Mouse (Mus musculus): Measurements from ENCODE around the gene Comt. TPM values are rescaled to one million over a fixed set of nuclear protein-coding genes. Genes with fewer than 3 reads are reported as not detected.
A peak's percentile ranks its signal among the peaks of the same experiment; 100 is the strongest.

The Comt gene
- polyA plus RNA-seq, 1 experiment from 2014 or later: 128 TPM

DNA sequence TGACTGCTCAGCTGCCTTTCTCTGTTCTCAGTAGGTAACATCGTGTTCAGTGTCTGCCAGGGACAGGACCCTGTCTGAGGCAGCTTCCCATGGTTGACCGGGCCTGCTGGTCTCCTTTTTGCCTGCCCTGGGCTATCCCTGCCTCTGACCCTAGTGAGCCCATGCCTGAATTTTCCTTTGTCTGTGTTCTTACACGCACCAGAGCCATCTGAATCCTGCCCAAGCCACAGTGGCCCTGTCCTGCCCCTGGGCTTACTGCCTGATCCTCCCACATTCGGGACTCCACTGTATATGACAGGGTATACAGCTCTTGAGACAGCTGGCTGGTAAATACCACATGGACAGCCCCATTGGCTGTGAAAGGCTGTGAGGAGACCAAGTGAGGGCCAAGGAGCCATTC lies 16.9 kb downstream of the Comt start:
- Histone ChIP-seq H3K9ac (ENCODE audit: low read length) (no peak overlapping the region), H3K4me3 (ENCODE audit: low read length) (no peak overlapping the region), H3K9me3 (replicated peaks; ENCODE audit: control insufficient read depth, low read length) (no peaks in the 10 kb centered on the region), H3K36me3 (ENCODE audit: control insufficient read depth, insufficient read depth) (peaks cover 24% of the 10 kb centered on the region), H3K27me3 (ENCODE audit: control insufficient read depth, insufficient read depth, low read length) (no peaks in the 10 kb centered on the region), H3K4me1 (ENCODE audit: control insufficient read depth, insufficient read depth, low read length) (peaks cover 41% of the 10 kb centered on the region), H3K4me2 (ENCODE audit: low read depth, low read length) (no peak overlapping the region), H3K27ac (ENCODE audit: low read length) (no peak overlapping the region)
- WGBS: 80% methylated on average over 4 of the region's 4 CpGs
- ATAC-seq (replicated peaks; ENCODE audit: extremely low read depth, insufficient read depth, low FRiP score): no peak

DNA sequence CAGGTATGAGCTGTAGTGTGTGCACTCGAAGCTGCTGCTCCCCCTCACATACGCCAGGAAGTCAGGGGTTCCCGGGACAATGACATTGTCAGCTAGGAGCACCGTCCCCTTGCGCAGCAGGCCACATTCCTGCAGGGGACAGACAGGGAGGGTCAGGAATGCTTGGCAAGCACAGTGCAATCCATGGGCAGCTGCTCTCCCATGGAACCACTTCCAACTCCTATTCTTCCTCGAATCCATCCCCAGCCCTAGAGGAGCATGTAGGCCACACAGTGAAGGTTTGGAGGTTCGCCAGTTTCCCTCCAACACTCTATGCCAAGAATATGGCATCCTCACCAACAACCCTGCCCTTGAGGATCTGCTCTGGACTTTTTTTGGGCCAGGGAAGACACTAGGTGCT lies 18.7 kb downstream of the Comt start:
- Histone ChIP-seq H3K4me3 (ENCODE audit: low read length) (no peak overlapping the region), H3K9ac (ENCODE audit: low read length) (peak overlapping the region; percentile 28; the same call in 1 of the 2 replicates), H3K27me3 (ENCODE audit: control insufficient read depth, insufficient read depth, low read length) (no peaks in the 10 kb centered on the region), H3K27ac (ENCODE audit: low read length) (peak overlapping the region; percentile 82), H3K36me3 (ENCODE audit: control insufficient read depth, insufficient read depth) (peaks cover 36% of the 10 kb centered on the region), H3K4me2 (ENCODE audit: low read depth, low read length) (no peak overlapping the region), H3K4me1 (ENCODE audit: control insufficient read depth, insufficient read depth, low read length) (peaks cover 41% of the 10 kb centered on the region), H3K9me3 (replicated peaks; ENCODE audit: control insufficient read depth, low read length) (no peaks in the 10 kb centered on the region)
- 24% methylated on average over 7 of the region's 7 CpGs for WGBS
- peak; percentile 61 for ATAC-seq (replicated peaks; ENCODE audit: extremely low read depth, insufficient read depth, low FRiP score)

DNA sequence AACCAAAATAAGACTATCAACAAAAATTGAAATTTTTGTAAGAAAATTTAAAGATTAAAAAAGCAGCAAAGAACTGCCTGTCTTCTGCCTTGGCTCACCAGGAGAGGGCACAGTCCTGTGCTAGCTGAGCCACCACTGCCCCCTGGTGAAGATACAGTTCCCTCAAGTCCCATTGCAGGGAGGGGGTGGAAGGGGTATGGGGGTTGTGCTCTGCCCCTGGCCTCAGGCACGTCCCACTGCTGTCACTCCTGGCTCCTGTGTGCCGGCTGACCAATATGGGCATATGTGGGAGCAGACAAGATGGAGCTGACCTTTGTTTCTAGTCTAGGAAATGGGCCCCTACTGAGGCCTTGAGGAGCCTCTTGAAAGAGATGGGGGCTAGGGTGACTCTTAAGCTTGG lies 20.4 kb downstream of the Comt start:
- Histone ChIP-seq H3K9ac (ENCODE audit: low read length) (no peak overlapping the region; the same call in 1 of the 2 replicates), H3K36me3 (ENCODE audit: control insufficient read depth, insufficient read depth) (peaks cover 36% of the 10 kb centered on the region), H3K4me2 (ENCODE audit: low read depth, low read length) (no peak overlapping the region), H3K9me3 (replicated peaks; ENCODE audit: control insufficient read depth, low read length) (no peaks in the 10 kb centered on the region), H3K4me1 (ENCODE audit: control insufficient read depth, insufficient read depth, low read length) (peaks cover 29% of the 10 kb centered on the region), H3K27ac (ENCODE audit: low read length) (peak overlapping the region; percentile 34; the same call in 1 of the 2 replicates), H3K4me3 (ENCODE audit: low read length) (no peak overlapping the region), H3K27me3 (ENCODE audit: control insufficient read depth, insufficient read depth, low read length) (no peaks in the 10 kb centered on the region)
- peak; percentile 52 for ATAC-seq (replicated peaks; ENCODE audit: extremely low read depth, insufficient read depth, low FRiP score)
- 9% methylated on average over 2 of the region's 2 CpGs for whole genome bisulfite sequencing

DNA sequence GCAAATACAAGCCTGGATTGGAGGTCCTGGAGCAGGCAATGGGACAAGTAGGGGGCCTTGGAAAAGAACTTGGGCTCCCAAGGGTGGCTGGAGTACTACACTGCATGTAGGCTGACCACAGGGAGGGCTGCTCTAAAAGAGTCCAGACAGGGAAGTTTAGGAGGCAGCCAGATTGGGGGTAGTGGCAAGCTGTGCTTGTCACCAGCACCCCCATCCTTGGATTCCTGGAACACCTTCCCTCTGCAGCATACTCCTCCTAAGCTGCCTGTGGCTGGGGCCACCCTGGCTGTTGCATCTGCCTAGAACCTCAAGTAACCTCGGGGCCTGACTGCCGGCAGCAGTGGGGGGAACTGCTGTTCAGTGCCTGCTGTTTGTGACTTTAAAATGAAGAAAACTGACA lies 20.8 kb downstream of the Comt start:
- peaks cover 32% of the 10 kb centered on the region for H3K36me3 ChIP-seq (ENCODE audit: control insufficient read depth, insufficient read depth)
- ATAC-seq (replicated peaks; ENCODE audit: extremely low read depth, insufficient read depth, low FRiP score): no peak
- peak overlapping the region; percentile 49 for H3K9ac ChIP-seq (ENCODE audit: low read length)
- peaks cover 32% of the 10 kb centered on the region for H3K4me1 ChIP-seq (ENCODE audit: control insufficient read depth, insufficient read depth, low read length)
- 84% methylated on average over 2 of the region's 2 CpGs for WGBS
- no peak overlapping the region for H3K4me3 ChIP-seq (ENCODE audit: low read length)
- no peaks in the 10 kb centered on the region for H3K27me3 ChIP-seq (ENCODE audit: control insufficient read depth, insufficient read depth, low read length)
- H3K9me3 ChIP-seq (replicated peaks; ENCODE audit: control insufficient read depth, low read length): no peaks in the 10 kb centered on the region
- 0 out of 2 replicates have a peak overlapping the region, but pooled peaks have one; percentile 12 for H3K27ac ChIP-seq (ENCODE audit: low read length)
- no peak overlapping the region for H3K4me2 ChIP-seq (ENCODE audit: low read depth, low read length)

DNA sequence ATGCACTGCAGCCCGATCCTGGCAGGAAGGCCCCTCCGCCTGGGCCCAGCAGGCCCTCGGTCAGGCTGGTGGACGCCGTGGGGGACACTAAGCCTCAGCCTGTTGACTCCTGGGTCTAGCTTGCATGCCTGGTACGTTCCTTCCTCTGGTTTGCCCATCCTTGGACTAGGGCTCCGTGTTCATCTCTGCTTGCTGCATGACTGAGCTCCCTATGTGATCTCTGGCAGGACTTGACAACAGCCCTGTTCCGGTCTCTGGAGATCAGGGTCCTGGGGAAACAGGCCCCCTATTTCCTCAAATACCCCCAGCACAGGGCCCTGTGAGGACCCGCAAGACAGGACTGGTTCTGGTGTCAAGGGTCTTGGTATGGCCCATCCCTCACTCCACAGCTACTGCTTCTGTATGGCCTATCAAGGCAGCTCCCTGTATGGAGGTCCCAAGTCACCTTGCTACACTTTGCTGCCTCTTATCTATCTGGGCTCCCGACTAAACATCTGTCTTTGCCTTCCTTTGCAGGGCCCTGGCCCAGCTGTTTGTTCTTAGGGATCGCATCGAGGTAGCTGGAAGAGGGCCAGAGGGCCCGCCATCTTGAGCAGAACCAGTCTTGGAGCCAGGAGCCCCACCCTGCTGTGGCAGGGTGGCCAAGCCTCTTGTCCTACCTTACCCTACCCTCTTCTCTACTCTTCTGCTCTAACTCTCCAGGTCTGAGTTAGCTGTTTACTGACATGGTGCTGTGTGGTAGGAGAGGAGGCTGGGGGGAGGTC lies 21.4 kb downstream of the Comt start:
- ATAC-seq (replicated peaks; ENCODE audit: extremely low read depth, insufficient read depth, low FRiP score): no peak
- WGBS: 79% methylated on average over 13 of the region's 13 CpGs

DNA sequence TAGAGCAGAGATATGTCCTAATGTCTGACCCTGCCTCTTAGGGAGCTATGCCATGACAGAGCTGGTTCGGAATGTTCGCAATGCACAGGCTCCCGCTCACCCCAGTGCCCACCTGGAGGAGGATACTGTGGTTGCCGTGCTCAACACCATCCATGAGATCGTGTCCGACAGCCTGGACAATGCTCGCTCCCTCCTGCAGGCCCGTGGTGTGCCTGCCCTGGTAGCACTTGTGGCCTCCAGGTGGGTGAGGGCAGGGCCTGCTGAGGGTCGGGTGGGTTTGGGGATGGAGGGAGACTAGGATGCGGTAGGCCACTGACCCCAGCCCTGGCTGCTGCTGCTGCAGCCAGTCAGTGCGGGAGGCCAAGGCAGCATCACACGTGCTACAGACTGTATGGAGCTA lies 23.4 kb downstream of the Comt start:
- Histone ChIP-seq H3K36me3 (ENCODE audit: control insufficient read depth, insufficient read depth) (peaks cover 37% of the 10 kb centered on the region), H3K4me1 (ENCODE audit: control insufficient read depth, insufficient read depth, low read length) (peaks cover 32% of the 10 kb centered on the region), H3K27me3 (ENCODE audit: control insufficient read depth, insufficient read depth, low read length) (no peaks in the 10 kb centered on the region), H3K9ac (ENCODE audit: low read length) (no peak overlapping the region), H3K9me3 (replicated peaks; ENCODE audit: control insufficient read depth, low read length) (no peaks in the 10 kb centered on the region), H3K4me3 (ENCODE audit: low read length) (no peak overlapping the region), H3K4me2 (ENCODE audit: low read depth, low read length) (no peak overlapping the region), H3K27ac (ENCODE audit: low read length) (no peak overlapping the region)
- no peak for ATAC-seq (replicated peaks; ENCODE audit: extremely low read depth, insufficient read depth, low FRiP score)
- WGBS: 80% methylated on average over 12 of the region's 12 CpGs

More for the DNA sequence above, 21.4 kb downstream of the Comt start:
- H3K4me1 ChIP-seq (ENCODE audit: control insufficient read depth, insufficient read depth, low read length): peaks cover 38% of the 10 kb centered on the region
- H3K9me3 ChIP-seq (replicated peaks; ENCODE audit: control insufficient read depth, low read length): no peaks in the 10 kb centered on the region
- H3K4me3 ChIP-seq (ENCODE audit: low read length): no peak overlapping the region
- H3K9ac ChIP-seq (ENCODE audit: low read length): no peak overlapping the region
- H3K27ac ChIP-seq (ENCODE audit: low read length): no peak overlapping the region
- peaks cover 28% of the 10 kb centered on the region for H3K36me3 ChIP-seq (ENCODE audit: control insufficient read depth, insufficient read depth)
- no peak overlapping the region for H3K4me2 ChIP-seq (ENCODE audit: low read depth, low read length)
- no peaks in the 10 kb centered on the region for H3K27me3 ChIP-seq (ENCODE audit: control insufficient read depth, insufficient read depth, low read length)

DNA sequence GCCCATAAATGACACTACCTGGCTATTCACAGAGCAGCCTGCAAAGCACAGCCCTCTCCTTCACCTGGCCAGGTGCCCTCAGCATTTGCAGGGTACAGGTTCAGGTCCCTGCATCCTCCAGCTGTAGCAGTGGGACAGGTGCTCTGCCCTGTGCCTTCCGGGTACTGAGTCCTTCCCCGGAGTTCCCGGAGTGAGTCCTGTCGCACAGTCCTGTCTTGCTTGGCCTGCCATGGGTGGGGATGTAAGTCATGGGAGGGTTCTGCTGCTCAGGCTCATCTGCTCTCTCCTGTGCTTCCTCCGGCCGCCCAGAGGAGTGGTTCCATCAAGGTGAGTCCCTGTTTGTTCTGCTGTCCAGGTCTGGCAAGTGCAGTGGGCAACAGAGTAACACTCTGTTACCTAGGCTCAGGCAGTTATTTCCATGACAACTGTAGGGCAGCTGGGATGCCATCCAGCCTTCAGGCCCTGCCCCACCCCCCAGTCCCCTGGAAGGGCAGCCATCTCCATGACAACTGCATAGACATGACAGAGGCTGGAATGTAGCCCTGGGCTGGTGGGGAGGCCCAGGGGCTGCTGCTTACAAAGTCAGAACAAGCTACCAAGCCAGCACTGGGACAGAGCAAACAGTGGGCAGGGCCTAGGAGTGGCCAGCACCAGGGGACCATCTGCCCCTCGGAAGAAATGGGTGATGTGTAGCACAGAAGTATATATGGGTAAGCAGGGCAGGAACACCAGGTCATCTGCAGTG lies 26.0 kb downstream of the Comt start:
- Histone ChIP-seq H3K9me3 (replicated peaks; ENCODE audit: control insufficient read depth, low read length) (no peaks in the 10 kb centered on the region), H3K36me3 (ENCODE audit: control insufficient read depth, insufficient read depth) (peaks cover 46% of the 10 kb centered on the region), H3K4me2 (ENCODE audit: low read depth, low read length) (no peak overlapping the region), H3K27ac (ENCODE audit: low read length) (peak overlapping the region; percentile 19), H3K4me1 (ENCODE audit: control insufficient read depth, insufficient read depth, low read length) (peaks cover 23% of the 10 kb centered on the region), H3K4me3 (ENCODE audit: low read length) (no peak overlapping the region), H3K27me3 (ENCODE audit: control insufficient read depth, insufficient read depth, low read length) (no peaks in the 10 kb centered on the region), H3K9ac (ENCODE audit: low read length) (0 out of 2 replicates have a peak overlapping the region, but pooled peaks have one; percentile 12)
- ATAC-seq (replicated peaks; ENCODE audit: extremely low read depth, insufficient read depth, low FRiP score): peak; percentile 24; the same call in 1 of the 2 replicates
- 42% methylated on average over 7 of the region's 7 CpGs for WGBS

DNA sequence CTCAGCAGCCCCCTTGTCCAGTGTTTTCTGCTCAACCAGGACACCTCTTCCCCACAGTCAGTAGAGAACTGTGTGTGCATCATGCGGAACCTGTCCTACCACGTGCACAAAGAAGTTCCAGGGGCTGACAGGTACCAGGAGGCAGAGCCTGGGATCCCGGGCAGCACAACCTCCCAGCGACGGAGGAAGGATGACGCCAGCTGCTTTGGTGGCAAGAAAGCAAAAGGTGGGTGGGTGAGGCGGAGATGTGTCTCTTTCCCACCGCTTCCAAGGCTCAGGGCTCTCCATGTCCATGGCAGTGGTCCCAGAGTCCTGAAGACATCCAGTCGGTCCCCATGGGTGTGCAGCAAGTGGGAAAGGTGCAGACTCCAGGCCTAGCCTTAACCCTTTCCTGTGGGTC lies 26.6 kb downstream of the Comt start:
- ATAC-seq (replicated peaks; ENCODE audit: extremely low read depth, insufficient read depth, low FRiP score): no peak
- peaks cover 25% of the 10 kb centered on the region for H3K4me1 ChIP-seq (ENCODE audit: control insufficient read depth, insufficient read depth, low read length)
- H3K9ac ChIP-seq (ENCODE audit: low read length): 0 out of 2 replicates have a peak overlapping the region, but pooled peaks have one; percentile 12
- no peak overlapping the region for H3K4me3 ChIP-seq (ENCODE audit: low read length)
- H3K9me3 ChIP-seq (replicated peaks; ENCODE audit: control insufficient read depth, low read length): no peaks in the 10 kb centered on the region
- H3K36me3 ChIP-seq (ENCODE audit: control insufficient read depth, insufficient read depth): peaks cover 45% of the 10 kb centered on the region
- 72% methylated on average over 9 of the region's 9 CpGs for WGBS
- H3K27ac ChIP-seq (ENCODE audit: low read length): no peak overlapping the region; the same call in 1 of the 2 replicates
- no peak overlapping the region for H3K4me2 ChIP-seq (ENCODE audit: low read depth, low read length)
- no peaks in the 10 kb centered on the region for H3K27me3 ChIP-seq (ENCODE audit: control insufficient read depth, insufficient read depth, low read length)

Measured in heart, embryonic 16.5 days (tissue).